Mouse (Mus musculus) lung, embryonic 15.5 days (tissue): ENCODE data around the gene Dctd. TPM values are rescaled to one million over a fixed set of nuclear protein-coding genes. Genes with fewer than 3 reads are reported as not detected.

ENCODE experiments used
- ATAC-seq: fragments of 200-750 bp; cut with Nextera tagmentation; 2 replicates; pipeline ENCODE4 v1.8.0; 2017; ENCODE audit warnings: moderate number of reproducible peaks, borderline replicate concordance; ENCODE audit not compliant: low FRiP score, low TSS enrichment; ENCODE audit errors: extremely low read depth
- H3K27ac ChIP-seq: fragments of 300-500 bp; sonication (generic); 2 replicates; pipeline ENCODE4 v1.5.1; 2015; ENCODE audit warnings: moderate library complexity, mild to moderate bottlenecking, inconsistent platforms
- H3K27me3 ChIP-seq: fragments of 300-500 bp; sonication (generic); 2 replicates; pipeline ENCODE4 v1.6.1; 2015; ENCODE audit warnings: inconsistent platforms
- H3K36me3 ChIP-seq: fragments of 300-500 bp; sonication (generic); 2 replicates; pipeline ENCODE4 v1.6.1; 2015; ENCODE audit warnings: inconsistent platforms
- H3K4me1 ChIP-seq: fragments of 300-500 bp; sonication (generic); 2 replicates; pipeline ENCODE4 v1.6.1; 2015; ENCODE audit warnings: inconsistent platforms
- H3K4me2 ChIP-seq: fragments of 300-500 bp; sonication (generic); 2 replicates; pipeline ENCODE4 v1.6.1; 2015; ENCODE audit warnings: inconsistent platforms, mild to moderate bottlenecking, moderate library complexity
- H3K4me3 ChIP-seq: fragments of 300-500 bp; sonication (generic); 2 replicates; pipeline ENCODE4 v1.5.1; 2015; ENCODE audit warnings: mild to moderate bottlenecking, inconsistent platforms
- H3K9ac ChIP-seq: fragments of 300-500 bp; sonication (generic); 2 replicates; pipeline ENCODE4 v1.6.1; 2015; ENCODE audit warnings: inconsistent platforms
- H3K9me3 ChIP-seq: fragments of 300-500 bp; sonication (generic); 2 replicates; pipeline ENCODE4 v1.6.1; 2016; ENCODE audit warnings: inconsistent platforms
- WGBS: fragments of 180-500 bp; shearing (Covaris S2); methylation state at CpG from one replicate; pipeline ENCODE4 v1.1.7; 2015; 5-methylcytosine and 5-hydroxymethylcytosine counted together
- polyA plus RNA-seq: library from polyadenylated mRNA; unstranded; fragments of >200 nt; fragmentation: Nextera tagmentation; extraction: Ambion mirVana; gene quantifications from 2 replicates; pipeline ENCODE4 v1.2.1, GENCODE M21; 2015

Dctd gene
- polyA plus RNA-seq, 1 experiment from 2014 or later: 19.9 TPM

- Histone ChIP-seq H3K4me1 (peaks cover 15% of the 10 kb centered on the region), H3K27ac (peak overlapping the region; percentile 55), H3K4me3 (peak overlapping the region; percentile 69), H3K9me3 (no peaks in the 10 kb centered on the region), H3K9ac (peak overlapping the region; percentile 80), H3K36me3 (0 out of 2 replicates have a peak, but pooled peaks cover 5% of the 10 kb centered on the region), H3K27me3 (no peaks in the 10 kb centered on the region), H3K4me2 (peak overlapping the region; percentile 69)
- ATAC-seq: peak; percentile 94
- WGBS: under 1% methylated on average over 52 of the region's 61 CpGs
These were observed 11.2 kb downstream of the Dctd start for GRCm38 (mm10) chr8:48109856-48110780.

GRCm38 (mm10) chr8:48114591-48114990 lies 15.7 kb downstream of the Dctd start:
- no peak overlapping the region for H3K27ac ChIP-seq
- H3K27me3 ChIP-seq: no peaks in the 10 kb centered on the region
- 46% methylated on average over 6 of the region's 6 CpGs for WGBS
- no peak for ATAC-seq
- peaks cover 26% of the 10 kb centered on the region for H3K36me3 ChIP-seq
- H3K4me3 ChIP-seq: no peak overlapping the region
- no peak overlapping the region for H3K9ac ChIP-seq
- H3K4me2 ChIP-seq: no peak overlapping the region
- peaks cover 6% of the 10 kb centered on the region for H3K4me1 ChIP-seq
- H3K9me3 ChIP-seq: no peaks in the 10 kb centered on the region

- WGBS: 93% methylated on average over 1 of the region's 1 CpGs
- no peak overlapping the region for H3K4me3 ChIP-seq
- no peak overlapping the region for H3K9ac ChIP-seq
- no peak overlapping the region for H3K4me2 ChIP-seq
- H3K4me1 ChIP-seq: no peaks in the 10 kb centered on the region
- H3K27ac ChIP-seq: no peak overlapping the region
- ATAC-seq: 0 out of 2 replicates have a peak, but pooled peaks have one; percentile 14
- H3K36me3 ChIP-seq: peaks cover 13% of the 10 kb centered on the region
- H3K27me3 ChIP-seq: no peaks in the 10 kb centered on the region
- H3K9me3 ChIP-seq: no peaks in the 10 kb centered on the region
These were observed 24.1 kb downstream of the Dctd start for GRCm38 (mm10) chr8:48122991-48123390.

GRCm38 (mm10) chr8:48124857-48125256 lies 26.0 kb downstream of the Dctd start:
- H3K9ac ChIP-seq: no peak overlapping the region

GRCm38 (mm10) chr8:48126954-48127353 lies 28.1 kb downstream of the Dctd start:
- H3K36me3 ChIP-seq: peaks cover 4% of the 10 kb centered on the region; the same call in 1 of the 2 replicates

More at GRCm38 (mm10) chr8:48124857-48125256, 26.0 kb downstream of the Dctd start:
- ATAC-seq: no peak
- Histone ChIP-seq H3K36me3 (peaks cover 4% of the 10 kb centered on the region; the same call in 1 of the 2 replicates), H3K9me3 (no peaks in the 10 kb centered on the region), H3K4me3 (no peak overlapping the region), H3K4me1 (no peaks in the 10 kb centered on the region), H3K4me2 (no peak overlapping the region), H3K27ac (no peak overlapping the region), H3K27me3 (no peaks in the 10 kb centered on the region)
- 90% methylated on average over 8 of the region's 8 CpGs for WGBS

GRCm38 (mm10) chr8:48130266-48130665 lies 31.4 kb downstream of the Dctd start:
- no peaks in the 10 kb centered on the region for H3K4me1 ChIP-seq
- 66% methylated on average over 8 of the region's 8 CpGs for WGBS
- H3K4me2 ChIP-seq: no peak overlapping the region
- H3K27me3 ChIP-seq: no peaks in the 10 kb centered on the region
- H3K9me3 ChIP-seq: no peaks in the 10 kb centered on the region
- no peak overlapping the region for H3K27ac ChIP-seq
- no peak for ATAC-seq
- no peak overlapping the region for H3K4me3 ChIP-seq
- H3K9ac ChIP-seq: no peak overlapping the region
- peaks cover 4% of the 10 kb centered on the region for H3K36me3 ChIP-seq

More at GRCm38 (mm10) chr8:48126954-48127353, 28.1 kb downstream of the Dctd start:
- H3K9ac ChIP-seq: no peak overlapping the region
- H3K4me1 ChIP-seq: no peaks in the 10 kb centered on the region
- no peak overlapping the region for H3K27ac ChIP-seq
- ATAC-seq: no peak
- H3K27me3 ChIP-seq: no peaks in the 10 kb centered on the region
- H3K9me3 ChIP-seq: no peaks in the 10 kb centered on the region
- no peak overlapping the region for H3K4me2 ChIP-seq
- 84% methylated on average over 13 of the region's 13 CpGs for WGBS
- H3K4me3 ChIP-seq: no peak overlapping the region

- Histone ChIP-seq H3K27ac (no peak overlapping the region), H3K4me1 (no peaks in the 10 kb centered on the region), H3K4me2 (no peak overlapping the region), H3K27me3 (no peaks in the 10 kb centered on the region), H3K36me3 (peaks cover 4% of the 10 kb centered on the region), H3K9ac (no peak overlapping the region), H3K9me3 (no peaks in the 10 kb centered on the region), H3K4me3 (no peak overlapping the region)
- ATAC-seq: no peak
- WGBS: 71% methylated on average over 5 of the region's 5 CpGs
These were observed 34.4 kb downstream of the Dctd start for GRCm38 (mm10) chr8:48133321-48133720.

GRCm38 (mm10) chr8:48136804-48137650 lies 38.1 kb downstream of the Dctd start:
- H3K36me3 ChIP-seq: peaks cover 6% of the 10 kb centered on the region; the same call in 1 of the 2 replicates
- WGBS: 72% methylated on average over 30 of the region's 30 CpGs
- H3K4me2 ChIP-seq: no peak overlapping the region
- no peak overlapping the region for H3K9ac ChIP-seq
- no peak for ATAC-seq
- H3K27ac ChIP-seq: no peak overlapping the region
- no peaks in the 10 kb centered on the region for H3K27me3 ChIP-seq
- H3K4me3 ChIP-seq: no peak overlapping the region
- no peaks in the 10 kb centered on the region for H3K4me1 ChIP-seq
- no peaks in the 10 kb centered on the region for H3K9me3 ChIP-seq

GRCm38 (mm10) chr8:48137651-48137937 lies 38.7 kb downstream of the Dctd start:
- Histone ChIP-seq H3K27ac (no peak overlapping the region), H3K4me2 (no peak overlapping the region), H3K4me1 (no peaks in the 10 kb centered on the region), H3K36me3 (peaks cover 6% of the 10 kb centered on the region; the same call in 1 of the 2 replicates), H3K4me3 (no peak overlapping the region), H3K27me3 (no peaks in the 10 kb centered on the region), H3K9me3 (no peaks in the 10 kb centered on the region), H3K9ac (no peak overlapping the region)
- 85% methylated on average over 3 of the region's 3 CpGs for WGBS
- ATAC-seq: no peak

GRCm38 (mm10) chr8:48141023-48141422 lies 42.1 kb downstream of the Dctd start:
- 0 out of 2 replicates have a peak, but pooled peaks cover 6% of the 10 kb centered on the region for H3K36me3 ChIP-seq
- WGBS: 86% methylated on average over 5 of the region's 5 CpGs
- no peaks in the 10 kb centered on the region for H3K9me3 ChIP-seq
- no peak overlapping the region for H3K4me2 ChIP-seq
- H3K4me3 ChIP-seq: no peak overlapping the region
- no peak for ATAC-seq
- no peak overlapping the region for H3K27ac ChIP-seq
- H3K27me3 ChIP-seq: no peaks in the 10 kb centered on the region
- H3K9ac ChIP-seq: no peak overlapping the region
- no peaks in the 10 kb centered on the region for H3K4me1 ChIP-seq

GRCm38 (mm10) chr8:48145766-48146165 lies 46.9 kb downstream of the Dctd start:
- Histone ChIP-seq H3K27me3 (no peaks in the 10 kb centered on the region), H3K4me2 (no peak overlapping the region), H3K27ac (no peak overlapping the region), H3K4me3 (no peak overlapping the region), H3K9ac (no peak overlapping the region), H3K36me3 (no peaks in the 10 kb centered on the region), H3K4me1 (no peaks in the 10 kb centered on the region), H3K9me3 (no peaks in the 10 kb centered on the region)
- no peak for ATAC-seq
- 81% methylated on average over 5 of the region's 5 CpGs for WGBS

- Histone ChIP-seq H3K27me3 (no peaks in the 10 kb centered on the region), H3K27ac (no peak overlapping the region), H3K4me3 (no peak overlapping the region), H3K9ac (no peak overlapping the region), H3K4me2 (no peak overlapping the region), H3K4me1 (no peaks in the 10 kb centered on the region), H3K9me3 (no peaks in the 10 kb centered on the region), H3K36me3 (no peaks in the 10 kb centered on the region)
- ATAC-seq: no peak
- 66% methylated on average over 10 of the region's 10 CpGs for WGBS
These were observed 47.6 kb downstream of the Dctd start for GRCm38 (mm10) chr8:48146449-48146848.
